Mouse (Mus musculus): ENCODE data around the gene Atp2b2. TPM values are rescaled to one million over a fixed set of nuclear protein-coding genes. Genes with fewer than 3 reads are reported as not detected.

Gene Atp2b2
- polyA plus RNA-seq (2014; fragmentation: Illumina TruSeq; extraction: RNeasy Lipid Tissue Mini Kit (QIAGEN cat#74804); ENCODE audit: low read depth, low replicate concordance) = 0.26 TPM

GRCm38 (mm10) chr6:114042332-114042731, at the start of gene Atp2b2:
Atp2b2 (minus strand) TSS chr6:114042613.

GRCm38 (mm10) chr6:113740236-113741217, 301.9 kb downstream of the Atp2b2 start, which contains the start of gene Sec13:
Sec13 (minus strand) TSS chr6:113740743.

GRCm38 (mm10) chr6:113719878-113720277, 322.5 kb downstream of the Atp2b2 start, which contains the start of gene Ghrl:
Ghrl (minus strand) TSS chr6:113719880.

GRCm38 (mm10) chr6:113696582-113697221, 345.7 kb downstream of the Atp2b2 start, which contains the start of gene Tatdn2:
Tatdn2 (plus strand) TSS chr6:113697050.

Other genes with a start within 250 kb of the Atp2b2 start
- gene Slc6a11, start 88.6 kb upstream of the Atp2b2 start, polyA plus RNA-seq (2014; fragmentation: Illumina TruSeq; extraction: RNeasy Lipid Tissue Mini Kit (QIAGEN cat#74804); ENCODE audit: low read depth, low replicate concordance) = not detected
- gene Slc6a1, start 240.0 kb upstream of the Atp2b2 start, polyA plus RNA-seq (2014; fragmentation: Illumina TruSeq; extraction: RNeasy Lipid Tissue Mini Kit (QIAGEN cat#74804); ENCODE audit: low read depth, low replicate concordance) = not detected